Mouse (Mus musculus) megakaryocyte, embryonic 14.5 days (primary cell): Measurements from ENCODE around the gene Slit2.

Source experiments
- FLI1 ChIP-seq: IDR thresholded peaks from 2 replicates; pipeline ENCODE4 v1.6.1; 2012; ENCODE audit warnings: low read length, inconsistent platforms, mixed read lengths
- GATA1 ChIP-seq: IDR thresholded peaks from 3 replicates; pipeline ENCODE4 v1.6.1; 2012; ENCODE audit warnings: mixed read lengths, low read length, inconsistent platforms, borderline replicate concordance

GRCm38 (mm10) chr5:47980459-47980858 lies 2.5 kb upstream of the Slit2 start:
- no peak for TF ChIP-seq FLI1
- no peak for TF ChIP-seq GATA1
